Mouse (Mus musculus): Measurements from ENCODE around the gene Hoxd12. TPM values are rescaled to one million over a fixed set of nuclear protein-coding genes. Genes with fewer than 3 reads are reported as not detected.

Gene Hoxd12
- polyA plus RNA-seq, 1 experiment: not detected

DNA sequence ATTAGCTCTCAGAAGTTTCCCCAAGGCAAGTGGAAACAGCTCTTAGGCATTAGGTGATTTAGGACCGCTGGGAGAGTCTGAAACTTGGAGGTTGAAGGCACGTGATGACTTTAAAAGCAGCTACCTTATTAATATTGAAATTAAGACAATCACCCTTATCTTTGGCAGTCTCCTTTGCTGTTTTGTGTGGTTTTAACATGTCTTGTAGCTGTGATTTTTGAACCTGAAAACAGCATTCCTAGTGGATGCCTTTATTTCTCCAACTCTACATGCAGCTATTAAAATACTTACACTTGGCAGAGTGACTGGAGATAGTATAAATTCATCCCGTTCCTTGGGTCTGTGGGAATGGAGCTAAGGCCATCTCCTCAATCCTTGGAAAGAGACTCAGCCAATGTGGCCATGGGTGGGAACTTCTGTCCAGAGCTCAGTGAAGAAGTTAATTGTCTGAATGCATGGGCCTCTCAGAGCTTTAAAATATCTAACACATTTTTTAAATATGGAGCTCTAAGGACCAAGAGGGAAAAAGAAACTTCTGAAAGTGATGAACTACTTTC lies 4.1 kb upstream of the Hoxd12 start:
- 20% methylated on average over 3 of the region's 3 CpGs for whole genome bisulfite sequencing
- Histone ChIP-seq H3K27me3 (ENCODE audit: control insufficient read depth, insufficient read depth, low read length) (peaks cover 43% of the 10 kb centered on the region), H3K4me3 (ENCODE audit: extremely low read depth, insufficient read depth, insufficient read length) (no peak overlapping the region), H3K27ac (ENCODE audit: insufficient read depth, low read length) (no peak overlapping the region), H3K4me1 (ENCODE audit: control insufficient read depth, insufficient read depth, insufficient read length) (peaks cover 2% of the 10 kb centered on the region), H3K36me3 (ENCODE audit: control insufficient read depth, insufficient read depth, low read length) (no peaks in the 10 kb centered on the region)
- TF ChIP-seq POLR2A (IDR thresholded peaks at IDR 0.05; ENCODE audit: low read depth, low read length): no peak
- DNase-seq (ENCODE audit: low read depth in 1 of 2, low spot score in 2 of 2): no peak

DNA sequence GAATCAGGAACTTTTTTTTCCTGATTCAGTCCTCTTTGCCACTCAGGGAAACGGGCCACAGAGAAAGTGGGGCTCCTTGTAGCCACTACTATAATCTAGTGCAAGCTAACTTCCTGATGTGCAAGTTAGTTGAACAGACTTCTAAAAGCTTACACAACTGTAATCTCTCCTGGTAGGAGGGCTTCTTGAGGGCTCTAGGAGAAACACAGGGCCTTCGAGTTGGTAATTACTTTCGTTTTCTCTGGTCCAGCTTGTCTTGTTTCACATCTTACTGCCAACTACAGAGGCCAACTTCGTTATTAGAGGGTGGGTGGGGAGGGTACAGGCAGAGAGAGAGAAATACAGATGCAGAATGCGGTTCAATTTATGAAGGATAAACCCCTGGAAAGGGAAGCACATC lies 3.0 kb upstream of the Hoxd12 start:
- peaks cover 40% of the 10 kb centered on the region for H3K27me3 ChIP-seq (ENCODE audit: control insufficient read depth, insufficient read depth, low read length)
- no peaks in the 10 kb centered on the region for H3K36me3 ChIP-seq (ENCODE audit: control insufficient read depth, insufficient read depth, low read length)
- 23% methylated on average over 5 of the region's 5 CpGs for WGBS
- TF ChIP-seq CTCF (IDR thresholded peaks at IDR 0.05; ENCODE audit: extremely low read depth, insufficient read depth, insufficient read length, insufficient replicate concordance) (no peak), POLR2A (IDR thresholded peaks at IDR 0.05; ENCODE audit: low read depth, low read length) (no peak)
- H3K4me3 ChIP-seq (ENCODE audit: extremely low read depth, insufficient read depth, insufficient read length): no peak overlapping the region
- no peak overlapping the region for H3K27ac ChIP-seq (ENCODE audit: insufficient read depth, low read length)
- peaks cover 2% of the 10 kb centered on the region for H3K4me1 ChIP-seq (ENCODE audit: control insufficient read depth, insufficient read depth, insufficient read length)
- no peak for DNase-seq (ENCODE audit: low read depth in 1 of 2, low spot score in 2 of 2)

DNA sequence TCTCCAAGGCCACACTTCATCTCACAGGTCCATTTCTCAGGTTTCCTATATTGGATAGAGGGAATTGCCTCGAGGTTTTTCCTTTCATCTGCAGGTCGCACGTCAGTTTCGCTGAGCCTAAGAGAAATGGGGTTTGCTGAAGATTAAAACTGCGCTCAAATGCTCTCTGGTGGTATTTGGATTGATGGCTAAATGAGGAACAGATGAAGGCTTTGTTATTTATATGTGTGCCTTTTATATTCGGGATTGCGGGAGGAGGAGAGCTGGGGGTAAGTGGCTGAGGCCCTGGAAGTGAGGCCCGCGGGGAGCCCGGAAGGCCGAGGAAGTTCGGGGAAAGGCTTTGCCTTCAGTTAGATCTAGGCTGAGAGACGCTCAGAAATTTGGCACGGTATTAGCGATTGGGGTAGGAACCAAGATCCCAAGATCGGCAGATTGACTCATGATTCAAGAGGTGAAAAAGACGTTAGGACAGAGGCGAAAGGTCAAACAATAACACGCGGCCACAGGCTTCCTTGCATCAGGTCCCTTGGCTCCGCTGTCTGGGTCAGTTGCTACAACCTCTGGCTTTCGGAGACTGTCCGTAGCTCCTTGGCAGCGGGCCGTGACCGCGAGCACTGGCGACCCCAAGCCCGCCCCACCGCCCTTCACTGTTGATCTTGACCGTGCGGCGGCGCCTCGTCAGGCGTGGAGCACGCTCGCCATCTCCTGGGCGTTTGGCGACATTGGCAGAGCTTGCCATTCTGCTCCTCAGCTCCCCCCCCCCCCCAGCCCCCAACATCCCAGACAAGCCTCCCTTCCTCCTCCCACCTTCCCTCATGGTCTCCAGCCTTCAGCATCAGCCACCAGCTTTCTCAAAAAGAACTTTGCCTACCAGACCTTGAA lies 2.1 kb upstream of the Hoxd12 start:
- peak; percentile 72 for TF ChIP-seq CTCF (IDR thresholded peaks at IDR 0.05; ENCODE audit: extremely low read depth, insufficient read depth, insufficient read length, insufficient replicate concordance)
- TF ChIP-seq POLR2A (IDR thresholded peaks at IDR 0.05; ENCODE audit: low read depth, low read length): no peak
- Histone ChIP-seq H3K4me1 (ENCODE audit: control insufficient read depth, insufficient read depth, insufficient read length) (peaks cover 2% of the 10 kb centered on the region), H3K27ac (ENCODE audit: insufficient read depth, low read length) (no peak overlapping the region), H3K27me3 (ENCODE audit: control insufficient read depth, insufficient read depth, low read length) (peaks cover 38% of the 10 kb centered on the region), H3K4me3 (ENCODE audit: extremely low read depth, insufficient read depth, insufficient read length) (peak overlapping the region; percentile 31; the same call in 1 of the 2 replicates), H3K36me3 (ENCODE audit: control insufficient read depth, insufficient read depth, low read length) (no peaks in the 10 kb centered on the region)
- peak in 1 of 2 experiments; percentile 36 for DNase-seq (ENCODE audit: low read depth in 1 of 2, low spot score in 2 of 2)
- 5% methylated on average over 40 of the region's 40 CpGs for WGBS

DNA sequence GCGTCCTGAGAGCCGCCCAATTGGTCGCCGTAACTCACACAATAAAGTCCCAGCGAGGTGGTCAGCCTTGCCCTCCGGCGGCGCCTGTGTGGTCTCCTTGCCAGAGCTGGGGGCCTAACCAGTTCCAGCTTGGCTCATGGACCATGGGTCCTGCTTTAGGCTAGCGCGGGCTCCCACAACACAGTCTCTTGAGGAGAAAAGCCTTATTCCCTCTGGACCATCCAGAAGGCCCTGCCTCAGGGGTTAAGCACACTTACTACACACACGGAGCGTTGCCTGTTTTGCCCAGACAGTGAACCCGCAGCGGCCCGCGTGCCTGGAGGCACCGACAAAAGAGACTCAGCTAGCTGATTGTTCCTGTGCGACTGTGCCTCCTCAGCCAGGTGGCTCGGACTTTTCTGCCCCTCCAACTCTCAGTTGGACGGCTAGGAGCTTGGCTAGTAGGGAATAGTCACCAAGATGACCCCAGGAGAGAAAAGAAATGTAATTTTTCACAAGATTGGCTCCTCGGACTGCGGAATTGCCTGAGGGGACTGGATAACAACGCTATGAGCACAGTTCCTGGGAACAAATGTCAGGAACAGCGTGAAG lies 883 bp upstream of the Hoxd12 start:
- H3K27ac ChIP-seq (ENCODE audit: insufficient read depth, low read length): no peak overlapping the region
- peaks cover 2% of the 10 kb centered on the region; the same call in 1 of the 2 replicates for H3K4me1 ChIP-seq (ENCODE audit: control insufficient read depth, insufficient read depth, insufficient read length)
- no peak overlapping the region for H3K4me3 ChIP-seq (ENCODE audit: extremely low read depth, insufficient read depth, insufficient read length)
- H3K27me3 ChIP-seq (ENCODE audit: control insufficient read depth, insufficient read depth, low read length): peaks cover 31% of the 10 kb centered on the region
- whole genome bisulfite sequencing: 8% methylated on average over 24 of the region's 24 CpGs
- no peaks in the 10 kb centered on the region for H3K36me3 ChIP-seq (ENCODE audit: control insufficient read depth, insufficient read depth, low read length)
- no peak for DNase-seq (ENCODE audit: low read depth in 1 of 2, low spot score in 2 of 2)
- TF ChIP-seq CTCF (IDR thresholded peaks at IDR 0.05; ENCODE audit: extremely low read depth, insufficient read depth, insufficient read length, insufficient replicate concordance) (no peak), POLR2A (IDR thresholded peaks at IDR 0.05; ENCODE audit: low read depth, low read length) (no peak)

DNA sequence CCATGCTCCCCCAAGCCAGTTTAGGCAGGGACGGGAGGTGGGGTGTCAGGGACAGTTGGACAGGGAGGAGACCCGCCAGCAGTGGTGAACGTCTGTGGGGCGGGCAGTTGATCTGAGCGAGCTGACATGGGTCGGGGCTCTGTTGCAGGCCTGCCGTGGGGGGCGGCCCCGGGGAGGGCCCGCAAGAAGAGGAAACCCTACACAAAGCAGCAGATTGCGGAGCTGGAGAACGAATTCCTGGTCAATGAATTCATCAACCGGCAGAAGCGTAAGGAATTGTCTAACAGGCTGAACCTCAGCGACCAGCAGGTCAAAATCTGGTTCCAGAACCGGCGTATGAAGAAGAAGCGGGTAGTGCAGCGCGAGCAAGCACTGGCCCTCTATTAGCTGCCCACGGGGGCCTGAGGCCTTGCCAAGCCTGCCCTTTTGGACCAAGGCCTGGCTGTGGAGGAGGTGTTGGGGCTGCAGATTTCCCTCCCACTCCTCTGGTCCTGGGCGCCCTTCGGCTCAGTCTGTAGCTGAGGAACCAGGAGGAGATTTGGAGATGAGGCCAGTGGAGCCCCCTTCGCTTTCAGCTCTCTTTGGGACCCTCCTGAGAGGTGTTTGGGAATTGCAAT lies 961 bp downstream of the Hoxd12 start:
- no peak for DNase-seq (ENCODE audit: low read depth in 1 of 2, low spot score in 2 of 2)
- WGBS: 13% methylated on average over 24 of the region's 24 CpGs
- Histone ChIP-seq H3K36me3 (ENCODE audit: control insufficient read depth, insufficient read depth, low read length) (no peaks in the 10 kb centered on the region), H3K4me1 (ENCODE audit: control insufficient read depth, insufficient read depth, insufficient read length) (peaks cover 2% of the 10 kb centered on the region; the same call in 1 of the 2 replicates), H3K27ac (ENCODE audit: insufficient read depth, low read length) (no peak overlapping the region), H3K27me3 (ENCODE audit: control insufficient read depth, insufficient read depth, low read length) (peaks cover 39% of the 10 kb centered on the region), H3K4me3 (ENCODE audit: extremely low read depth, insufficient read depth, insufficient read length) (no peak overlapping the region)
- TF ChIP-seq CTCF (IDR thresholded peaks at IDR 0.05; ENCODE audit: extremely low read depth, insufficient read depth, insufficient read length, insufficient replicate concordance) (no peak), POLR2A (IDR thresholded peaks at IDR 0.05; ENCODE audit: low read depth, low read length) (no peak)

DNA sequence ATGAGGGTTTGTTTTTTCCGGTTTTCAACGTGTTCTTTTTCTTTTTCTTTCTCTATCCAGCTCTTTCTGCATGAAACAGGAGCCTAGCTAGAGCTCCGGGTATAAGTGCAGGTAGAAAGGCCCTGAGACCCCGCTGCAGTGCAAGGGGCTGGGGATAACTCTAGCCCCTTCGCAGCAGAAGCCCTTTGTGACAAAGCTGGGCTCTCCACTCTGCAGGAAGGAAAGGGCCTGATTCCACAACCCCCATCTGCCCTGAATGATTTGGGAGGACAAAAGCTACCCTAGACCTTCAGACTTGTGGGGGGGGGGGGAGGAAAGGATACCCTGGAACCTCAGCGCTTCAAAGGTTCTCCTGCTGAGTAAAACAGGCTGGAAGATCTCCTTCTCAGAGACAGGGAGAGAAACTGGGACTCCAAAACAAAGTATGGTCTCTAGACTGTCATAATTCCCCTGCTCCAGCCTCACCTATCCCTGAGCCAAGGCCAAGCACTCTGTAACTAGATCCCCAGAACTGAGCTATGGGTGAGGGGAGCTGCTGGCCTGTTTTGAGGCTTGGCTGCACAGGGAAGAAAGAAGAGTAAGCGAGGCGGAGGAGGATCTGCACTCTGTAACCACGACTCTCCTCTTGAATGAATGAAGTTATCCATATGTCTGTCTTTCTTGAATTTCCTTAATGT lies 1.7 kb downstream of the Hoxd12 start:
- no peak for DNase-seq (ENCODE audit: low read depth in 1 of 2, low spot score in 2 of 2)
- peaks cover 2% of the 10 kb centered on the region; the same call in 1 of the 2 replicates for H3K4me1 ChIP-seq (ENCODE audit: control insufficient read depth, insufficient read depth, insufficient read length)
- no peaks in the 10 kb centered on the region for H3K36me3 ChIP-seq (ENCODE audit: control insufficient read depth, insufficient read depth, low read length)
- no peak for TF ChIP-seq CTCF (IDR thresholded peaks at IDR 0.05; ENCODE audit: extremely low read depth, insufficient read depth, insufficient read length, insufficient replicate concordance)
- TF ChIP-seq POLR2A (IDR thresholded peaks at IDR 0.05; ENCODE audit: low read depth, low read length): no peak
- no peak overlapping the region for H3K27ac ChIP-seq (ENCODE audit: insufficient read depth, low read length)
- no peak overlapping the region for H3K4me3 ChIP-seq (ENCODE audit: extremely low read depth, insufficient read depth, insufficient read length)
- WGBS: 15% methylated on average over 9 of the region's 9 CpGs
- peaks cover 41% of the 10 kb centered on the region for H3K27me3 ChIP-seq (ENCODE audit: control insufficient read depth, insufficient read depth, low read length)
